Mouse (Mus musculus) hindbrain, embryonic 11.5 days (tissue): ENCODE data around the gene Stat6. TPM values are rescaled to one million over a fixed set of nuclear protein-coding genes. Genes with fewer than 3 reads are reported as not detected.

Source experiments
- ATAC-seq: fragments of 200-750 bp; cut with Nextera tagmentation; 2 replicates; pipeline ENCODE4 v1.8.0; 2017; ENCODE audit warnings: mild to moderate bottlenecking, moderate TSS enrichment, moderate library complexity; ENCODE audit not compliant: low FRiP score
- DNase-seq: peaks from one replicate; pipeline ENCODE4 v3.0.0-alpha.2; 2015; ENCODE audit warnings: low spot score
- H3K27ac ChIP-seq: fragments of 300-500 bp; sonication (generic); 2 replicates; pipeline ENCODE4 v1.5.1; 2014; ENCODE audit warnings: mild to moderate bottlenecking, low read depth, low read length
- H3K27me3 ChIP-seq: fragments of 300-500 bp; sonication (generic); 2 replicates; pipeline ENCODE4 v1.6.1; 2014; ENCODE audit warnings: mild to moderate bottlenecking, low read length, moderate library complexity, mixed read lengths; ENCODE audit not compliant: control insufficient read depth, insufficient read depth
- H3K36me3 ChIP-seq: fragments of 300-500 bp; sonication (generic); 2 replicates; pipeline ENCODE4 v1.6.1; 2014; ENCODE audit warnings: mild to moderate bottlenecking, low read length, moderate library complexity, mixed read lengths; ENCODE audit not compliant: control insufficient read depth, insufficient read depth
- H3K4me1 ChIP-seq: fragments of 300-500 bp; sonication (generic); replicated peaks from 2 replicates; pipeline ENCODE4 v1.6.1; 2014; ENCODE audit warnings: low read length, mixed read lengths; ENCODE audit not compliant: control insufficient read depth, insufficient read depth
- H3K4me2 ChIP-seq: fragments of 300-500 bp; sonication (generic); replicated peaks from 2 replicates; pipeline ENCODE4 v1.6.1; 2014; ENCODE audit warnings: mild to moderate bottlenecking, low read depth, low read length
- H3K4me3 ChIP-seq: fragments of 300-500 bp; sonication (generic); 2 replicates; pipeline ENCODE4 v1.5.1; 2014; ENCODE audit warnings: low read depth, low read length
- H3K9ac ChIP-seq: fragments of 300-500 bp; sonication (generic); 2 replicates; pipeline ENCODE4 v1.6.1; 2014; ENCODE audit warnings: low read depth, low read length
- H3K9me3 ChIP-seq: fragments of 300-500 bp; sonication (generic); 2 replicates; pipeline ENCODE4 v1.6.1; 2016; ENCODE audit warnings: low read length; ENCODE audit not compliant: control insufficient read depth
- WGBS: fragments of 180-500 bp; shearing (Covaris S2); extraction: QIAGEN DNeasy Blood & Tissue Kit; methylation state at CpG from one replicate; pipeline ENCODE4 v1.1.7; 2014; 5-methylcytosine and 5-hydroxymethylcytosine counted together
- polyA plus RNA-seq: library from polyadenylated mRNA; unstranded; fragments of >200 nt; fragmentation: Nextera tagmentation; extraction: Ambion mirVana; gene quantifications from 2 replicates; pipeline ENCODE4 v1.2.1, GENCODE M21; 2014

The Stat6 gene
- polyA plus RNA-seq, 1 experiment from 2014 or later = 6.9 TPM

DNA sequence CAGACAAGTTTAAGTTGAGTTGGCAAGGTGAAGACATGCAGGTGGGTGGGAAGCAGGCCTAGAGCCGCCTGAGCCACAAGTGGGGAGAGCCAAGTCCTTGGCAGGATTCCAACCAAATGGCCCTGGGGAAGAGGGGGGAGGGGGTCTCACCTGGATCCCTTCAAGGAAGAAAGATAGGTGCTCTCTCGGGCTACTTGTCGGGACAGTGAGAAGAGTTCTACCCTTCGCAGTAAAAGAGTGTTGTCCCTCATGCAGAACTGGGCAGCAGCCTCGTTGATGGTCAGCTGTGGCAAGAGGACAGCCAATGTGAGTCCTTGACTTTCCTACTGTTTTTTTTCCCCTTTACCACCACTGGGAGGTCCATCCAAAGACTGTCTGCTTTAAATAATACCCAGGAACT is 20.8 kb downstream of the Stat6 start:
- Histone ChIP-seq H3K9ac (no peak overlapping the region), H3K9me3 (no peaks in the 10 kb centered on the region), H3K36me3 (no peaks in the 10 kb centered on the region), H3K27ac (no peak overlapping the region), H3K4me1 (peaks cover 12% of the 10 kb centered on the region), H3K4me2 (no peak overlapping the region), H3K27me3 (peaks cover 77% of the 10 kb centered on the region), H3K4me3 (no peak overlapping the region)
- ATAC-seq (no peak), DNase-seq (no peak)
- 23% methylated on average over 5 of the region's 5 CpGs for WGBS

GRCm38 (mm10) chr10:127664166-127664565 is 21.4 kb downstream of the Stat6 start:
- Histone ChIP-seq H3K4me1 (peaks cover 12% of the 10 kb centered on the region), H3K9ac (no peak overlapping the region), H3K4me2 (no peak overlapping the region), H3K36me3 (no peaks in the 10 kb centered on the region), H3K27ac (no peak overlapping the region), H3K27me3 (peaks cover 77% of the 10 kb centered on the region), H3K9me3 (no peaks in the 10 kb centered on the region), H3K4me3 (no peak overlapping the region)
- no peak for ATAC-seq
- WGBS = 9% methylated on average over 16 of the region's 16 CpGs
- peak; percentile 27 for DNase-seq

GRCm38 (mm10) chr10:127664891-127665290 is 22.1 kb downstream of the Stat6 start:
- Histone ChIP-seq H3K27ac (no peak overlapping the region), H3K27me3 (peaks cover 77% of the 10 kb centered on the region), H3K9me3 (no peaks in the 10 kb centered on the region), H3K4me2 (peak overlapping the region; percentile 96; the same call in 1 of the 2 replicates), H3K9ac (no peak overlapping the region), H3K4me1 (peaks cover 12% of the 10 kb centered on the region), H3K36me3 (no peaks in the 10 kb centered on the region), H3K4me3 (no peak overlapping the region)
- 17% methylated on average over 13 of the region's 13 CpGs for WGBS
- DNase-seq (no peak), ATAC-seq (no peak)

- Histone ChIP-seq H3K27me3 (peaks cover 75% of the 10 kb centered on the region), H3K4me3 (peak overlapping the region; percentile 60), H3K4me1 (peaks cover 12% of the 10 kb centered on the region), H3K4me2 (peak overlapping the region; percentile 96), H3K27ac (no peak overlapping the region), H3K36me3 (no peaks in the 10 kb centered on the region), H3K9ac (peak overlapping the region; percentile 52), H3K9me3 (no peaks in the 10 kb centered on the region)
- WGBS = 4% methylated on average over 14 of the region's 14 CpGs
- ATAC-seq (no peak), DNase-seq (peak; percentile 57)
Measured at GRCm38 (mm10) chr10:127665366-127666181, 22.8 kb downstream of the Stat6 start.

DNA sequence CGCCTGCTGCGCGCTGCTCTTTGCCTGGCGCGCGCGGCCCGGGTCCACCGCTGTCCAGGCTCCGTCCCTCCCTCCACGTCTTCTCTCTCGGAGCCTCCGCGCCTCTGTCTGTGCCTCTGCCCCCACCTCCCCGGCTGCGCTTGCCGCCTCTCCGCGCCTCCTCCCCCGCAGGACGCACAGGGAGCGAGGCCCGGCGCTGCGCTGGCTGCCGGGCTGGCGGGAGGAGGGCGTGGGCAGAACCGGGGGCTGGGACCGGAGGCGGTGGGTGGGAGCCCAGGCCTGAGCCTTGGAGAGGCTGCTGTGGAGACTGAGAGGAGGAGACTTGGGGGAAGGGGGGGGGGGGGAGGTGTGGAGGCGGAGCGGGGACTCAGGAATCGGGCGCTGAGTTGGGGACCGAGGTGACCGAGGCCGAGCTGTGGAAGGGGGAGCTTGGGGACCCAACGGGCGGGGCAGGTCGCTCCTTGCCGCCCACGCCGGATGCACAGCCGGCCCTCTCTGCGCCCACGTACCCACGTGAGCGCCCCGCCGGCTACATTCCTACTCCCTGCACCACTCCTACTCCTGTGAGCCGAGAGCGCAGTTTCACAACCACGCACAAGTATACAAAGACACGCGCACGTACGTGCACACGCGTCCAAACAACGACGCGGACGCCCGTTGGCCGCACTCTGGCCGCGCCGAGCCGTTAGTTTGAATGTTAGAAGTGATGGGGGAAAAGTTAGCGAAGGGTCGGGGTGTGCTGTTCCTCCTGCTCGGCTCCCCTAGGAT is 23.9 kb downstream of the Stat6 start, which contains the start of gene Nemp1:
Gene Nemp1 (plus strand): TSS at position 401 of the 768 bp plus-strand sequence.
- under 1% methylated on average over 56 of the region's 73 CpGs for WGBS
- H3K27ac ChIP-seq = peak within 1 kb of the TSS; percentile 71
- no peaks in the 10 kb centered on the region for H3K9me3 ChIP-seq
- peak within 1 kb of the TSS; percentile 96 for H3K4me2 ChIP-seq
- H3K4me1 ChIP-seq = peaks cover 12% of the 10 kb centered on the region
- peak; percentile 50 for ATAC-seq
- H3K36me3 ChIP-seq = no peaks in the 10 kb centered on the region
- DNase-seq = peak; percentile 75
- H3K4me3 ChIP-seq = peak within 1 kb of the TSS; percentile 60
- peak within 1 kb of the TSS; percentile 52 for H3K9ac ChIP-seq
- peaks cover 64% of the 10 kb centered on the region for H3K27me3 ChIP-seq

DNA sequence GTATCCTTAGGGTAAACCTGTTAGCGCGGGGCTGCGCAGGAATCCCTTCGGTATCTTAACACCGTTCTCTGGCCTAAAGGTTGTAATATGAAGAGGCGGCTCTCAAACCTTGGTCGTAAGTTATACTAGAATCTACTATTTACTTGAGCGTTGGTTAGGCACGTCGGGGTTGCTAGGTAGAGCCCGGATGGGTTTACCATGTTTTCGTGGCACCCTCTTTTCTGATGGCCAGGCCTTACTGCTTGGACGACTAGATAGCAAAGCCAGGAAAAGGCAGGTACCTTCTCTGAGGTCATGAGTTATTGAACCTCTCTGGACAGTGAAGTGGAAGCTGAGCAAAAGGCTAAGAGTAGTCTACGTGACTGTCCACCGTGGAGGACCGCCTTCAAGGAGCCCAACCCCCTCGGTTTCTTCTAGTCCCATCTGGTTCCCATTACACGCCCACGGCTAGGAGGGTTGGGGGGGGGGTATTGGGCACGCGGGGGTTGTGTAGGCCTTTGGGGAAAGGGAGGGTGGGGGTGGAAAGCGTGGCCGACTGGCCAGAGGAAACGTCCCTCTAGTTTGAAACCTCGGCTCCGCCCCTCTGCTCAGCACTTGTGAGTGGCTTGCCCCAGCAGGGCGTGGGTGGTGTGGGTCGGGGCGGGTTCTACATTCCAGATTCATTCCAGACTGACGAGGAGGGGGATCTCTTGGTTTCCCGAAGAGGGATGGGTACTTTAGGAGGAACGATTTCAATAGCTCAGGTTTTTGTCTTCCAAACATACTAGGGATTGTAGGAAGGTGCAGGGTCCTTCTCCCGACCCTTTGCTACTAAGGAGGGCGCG is 24.7 kb downstream of the Stat6 start:
- DNase-seq (peak; percentile 76), ATAC-seq (peak; percentile 52; the same call in 1 of the 2 replicates)
- Histone ChIP-seq H3K27ac (peak overlapping the region; percentile 71), H3K36me3 (no peaks in the 10 kb centered on the region), H3K27me3 (peaks cover 56% of the 10 kb centered on the region), H3K9ac (peak overlapping the region; percentile 50; the same call in 1 of the 2 replicates), H3K4me3 (peak overlapping the region; percentile 60), H3K9me3 (no peaks in the 10 kb centered on the region), H3K4me2 (peak overlapping the region; percentile 96), H3K4me1 (peaks cover 12% of the 10 kb centered on the region)
- WGBS = 2% methylated on average over 35 of the region's 35 CpGs

- peak within 1 kb of the TSS; percentile 70 for H3K4me2 ChIP-seq
- H3K4me1 ChIP-seq = peaks cover 12% of the 10 kb centered on the region
- peaks cover 47% of the 10 kb centered on the region for H3K27me3 ChIP-seq
- H3K9ac ChIP-seq = peak within 1 kb of the TSS; percentile 50
- ATAC-seq (peak; percentile 31), DNase-seq (peak; percentile 67)
- no peaks in the 10 kb centered on the region for H3K36me3 ChIP-seq
- H3K4me3 ChIP-seq = peak within 1 kb of the TSS; percentile 60
- H3K27ac ChIP-seq = peak within 1 kb of the TSS; percentile 71
- WGBS = 2% methylated on average over 36 of the region's 40 CpGs
- no peaks in the 10 kb centered on the region for H3K9me3 ChIP-seq
Measured at GRCm38 (mm10) chr10:127668093-127669050, 25.6 kb downstream of the Stat6 start, which contains the start of gene Nab2. Gene Nab2, minus strand, starts transcription at chr10:127668568.
